Mouse (Mus musculus) limb, embryonic 11.5 days (tissue): ENCODE measurements around the gene Carnmt1. TPM values are rescaled to one million over a fixed set of nuclear protein-coding genes. Genes with fewer than 3 reads are reported as not detected.
A peak's percentile ranks its signal among the peaks of the same experiment; 100 is the strongest.
"Not testable (repeated sequence)": the region's sequence is repeated elsewhere in the genome, so short reads cannot be mapped to it uniquely, and the experiment has no call there.

Experiments used
- ATAC-seq: fragments of 200-750 bp; cut with Nextera tagmentation; 2 replicates; pipeline ENCODE4 v1.8.0; 2017; ENCODE audit warnings: low read depth; ENCODE audit not compliant: insufficient number of reproducible peaks, low FRiP score, low TSS enrichment
- DNase-seq: peaks from one replicate; pipeline ENCODE4 v3.0.0-alpha.2; 2015; ENCODE audit warnings: low spot score
- H3K27ac ChIP-seq: fragments of 300-500 bp; sonication (generic); replicated peaks from 2 replicates; pipeline ENCODE4 v1.5.1; 2014; ENCODE audit warnings: low read depth, mild to moderate bottlenecking, low read length
- H3K27me3 ChIP-seq: fragments of 300-500 bp; sonication (generic); 2 replicates; pipeline ENCODE4 v1.6.1; 2014; ENCODE audit warnings: mild to moderate bottlenecking, low read length, mixed read lengths; ENCODE audit not compliant: control insufficient read depth, insufficient read depth
- H3K36me3 ChIP-seq: fragments of 300-500 bp; sonication (generic); 2 replicates; pipeline ENCODE4 v1.6.1; 2014; ENCODE audit warnings: mild to moderate bottlenecking, low read length, moderate library complexity, mixed read lengths; ENCODE audit not compliant: control insufficient read depth, insufficient read depth
- H3K4me1 ChIP-seq: fragments of 300-500 bp; sonication (generic); 2 replicates; pipeline ENCODE4 v1.6.1; 2014; ENCODE audit warnings: low read length, mixed read lengths; ENCODE audit not compliant: control insufficient read depth, insufficient read depth
- H3K4me2 ChIP-seq: fragments of 300-500 bp; sonication (generic); 2 replicates; pipeline ENCODE4 v1.6.1; 2014; ENCODE audit warnings: low read depth, mild to moderate bottlenecking, moderate library complexity; ENCODE audit not compliant: severe bottlenecking
- H3K4me3 ChIP-seq: fragments of 300-500 bp; sonication (generic); 2 replicates; pipeline ENCODE4 v1.5.1; 2014; ENCODE audit warnings: low read depth, low read length
- H3K9ac ChIP-seq: fragments of 300-500 bp; sonication (generic); 2 replicates; pipeline ENCODE4 v1.6.1; 2014; ENCODE audit warnings: mild to moderate bottlenecking, low read length
- H3K9me3 ChIP-seq: fragments of 300-500 bp; sonication (generic); 2 replicates; pipeline ENCODE4 v1.6.1; 2016; ENCODE audit warnings: low read length; ENCODE audit not compliant: control insufficient read depth
- WGBS: fragments of 180-500 bp; shearing (Covaris S2); extraction: QIAGEN DNeasy Blood & Tissue Kit; methylation state at CpG from one replicate; pipeline ENCODE4 v1.1.7; 2014; 5-methylcytosine and 5-hydroxymethylcytosine counted together
- polyA plus RNA-seq: library from polyadenylated mRNA; unstranded; fragments of >200 nt; fragmentation: Nextera tagmentation; extraction: Ambion mirVana; gene quantifications from 2 replicates; pipeline ENCODE4 v1.2.1, GENCODE M21; 2014

The Carnmt1 gene
- polyA plus RNA-seq, 1 experiment from 2014 or later: 36.6 TPM

DNA sequence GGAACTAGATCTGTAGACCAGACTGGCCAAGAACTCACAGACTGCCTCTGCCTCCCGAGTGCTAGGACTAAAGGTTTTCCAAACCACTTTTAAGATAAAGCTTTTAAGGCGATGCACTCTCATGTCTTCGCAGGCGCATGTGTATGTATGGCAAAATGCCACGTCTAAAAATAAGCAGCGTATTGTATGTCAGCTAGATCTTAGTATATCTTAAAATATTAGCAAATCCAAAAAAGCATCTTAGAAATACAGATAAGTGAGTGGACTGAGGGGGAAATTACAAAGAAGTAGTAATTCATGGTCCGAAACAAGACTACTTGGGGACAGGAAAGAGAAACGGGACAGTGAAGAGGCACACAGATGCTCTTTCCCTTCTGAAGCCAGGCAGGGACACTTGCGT lies 41.0 kb downstream of the Carnmt1 start:
- 93% methylated on average over 9 of the region's 9 CpGs for WGBS

DNA sequence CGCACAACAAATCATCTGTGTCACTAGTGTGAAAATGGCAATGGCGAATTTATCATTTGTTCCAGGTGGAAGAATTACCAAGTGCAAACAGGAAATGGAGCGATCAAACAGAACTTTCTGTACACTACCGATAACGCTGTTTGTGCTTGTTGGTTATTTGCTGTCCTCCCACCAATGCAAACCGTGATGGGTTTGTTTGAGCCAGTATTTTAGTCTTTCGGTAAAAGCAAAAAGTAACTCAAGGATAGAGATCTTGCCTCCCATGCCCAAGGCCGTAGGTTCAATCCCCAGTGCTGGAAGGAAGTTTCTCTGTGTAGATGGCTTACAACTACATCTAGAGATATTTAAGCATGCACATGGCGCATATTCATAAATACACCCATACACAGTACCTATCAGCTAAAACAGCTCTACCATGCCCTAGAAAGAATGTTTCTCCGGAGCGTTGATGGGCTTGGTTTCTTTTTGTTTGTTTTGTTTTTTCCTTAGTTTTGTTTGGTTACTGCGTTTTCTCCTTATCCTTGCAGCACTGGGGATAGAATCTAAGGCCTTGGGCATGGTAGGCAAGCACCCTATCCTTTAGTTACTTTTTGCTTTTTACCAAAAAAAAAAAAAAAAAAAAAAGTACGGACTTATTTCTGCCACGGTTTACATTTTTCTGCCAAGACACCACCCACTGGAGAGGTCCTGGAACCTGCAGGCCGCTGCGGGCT lies 41.7 kb downstream of the Carnmt1 start:
- peak overlapping the region; percentile 49 for H3K4me2 ChIP-seq
- no peaks in the 10 kb centered on the region for H3K27me3 ChIP-seq
- peak overlapping the region; percentile 82; the same call in 1 of the 2 replicates for H3K27ac ChIP-seq
- WGBS: 62% methylated on average over 16 of the region's 16 CpGs
- H3K4me1 ChIP-seq: peaks cover 8% of the 10 kb centered on the region; the same call in 1 of the 2 replicates
- H3K36me3 ChIP-seq: no peaks in the 10 kb centered on the region
- ATAC-seq (no peak), DNase-seq (peak; percentile 24)
- H3K4me3 ChIP-seq: peak overlapping the region; percentile 84
- H3K9me3 ChIP-seq: no peaks in the 10 kb centered on the region
- peak overlapping the region; percentile 77 for H3K9ac ChIP-seq

More for the DNA sequence above, 41.0 kb downstream of the Carnmt1 start:
- Histone ChIP-seq H3K4me2 (no peak overlapping the region), H3K9me3 (no peaks in the 10 kb centered on the region), H3K36me3 (no peaks in the 10 kb centered on the region), H3K27me3 (no peaks in the 10 kb centered on the region), H3K27ac (no peak overlapping the region), H3K4me3 (no peak overlapping the region), H3K4me1 (peaks cover 8% of the 10 kb centered on the region; the same call in 1 of the 2 replicates), H3K9ac (no peak overlapping the region)
- no peak for ATAC-seq
- DNase-seq: no peak

DNA sequence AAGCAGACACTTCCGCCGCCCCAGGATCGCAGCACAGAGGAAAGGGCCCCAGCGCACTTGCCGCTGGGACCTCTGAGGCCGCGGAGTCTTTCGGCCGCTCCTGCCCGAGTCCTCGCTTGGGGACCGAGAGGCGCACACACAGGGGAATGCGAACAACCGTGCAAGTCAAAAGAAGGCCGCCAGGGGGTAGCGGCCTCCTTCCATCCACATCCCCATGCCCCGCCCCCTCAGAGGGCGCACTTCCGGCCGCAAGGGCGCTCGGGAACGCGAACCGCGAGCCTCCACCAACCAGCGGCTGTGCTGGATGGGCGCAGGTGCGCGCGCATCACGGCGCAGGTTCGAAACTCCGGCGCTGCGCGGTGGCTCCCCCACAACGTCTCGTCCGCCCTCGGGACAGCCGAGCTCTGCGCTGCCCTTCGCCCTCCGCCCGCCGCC lies 42.3 kb downstream of the Carnmt1 start, which contains the start of gene D030056L22Rik:
Gene D030056L22Rik, plus strand, starts transcription at position 328 of the 435 bp plus-strand sequence.
- H3K9me3 ChIP-seq: no peaks in the 10 kb centered on the region
- H3K4me1 ChIP-seq: peaks cover 8% of the 10 kb centered on the region; the same call in 1 of the 2 replicates
- H3K4me3 ChIP-seq: peak within 1 kb of the TSS; percentile 84
- DNase-seq: peak; percentile 99
- WGBS: under 1% methylated on average over 48 of the region's 49 CpGs
- no peaks in the 10 kb centered on the region for H3K36me3 ChIP-seq
- peak; percentile 98 for ATAC-seq
- H3K9ac ChIP-seq: peak within 1 kb of the TSS; percentile 90
- H3K27ac ChIP-seq: peak within 1 kb of the TSS; percentile 82
- H3K4me2 ChIP-seq: peak within 1 kb of the TSS; percentile 49
- no peaks in the 10 kb centered on the region for H3K27me3 ChIP-seq

DNA sequence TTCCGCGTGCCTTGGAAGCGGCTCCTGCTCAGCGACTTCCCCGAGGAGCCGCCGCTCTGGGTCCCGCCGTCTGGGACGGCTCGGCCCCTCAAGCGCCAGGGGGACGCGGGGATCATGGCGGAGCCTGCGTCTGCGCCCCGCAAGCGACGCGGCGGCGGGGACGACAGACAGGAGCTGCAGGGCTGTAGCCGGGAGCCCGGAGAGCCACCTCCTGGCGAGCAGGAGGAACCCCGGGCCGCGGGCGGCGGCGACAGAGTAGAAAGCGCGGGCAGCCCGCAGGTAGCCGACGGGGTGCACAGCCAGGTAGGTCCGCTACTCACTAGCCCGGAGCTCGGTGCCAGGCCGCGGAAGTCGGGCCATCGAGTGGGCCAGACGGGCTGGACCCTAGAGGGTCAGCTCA lies 42.8 kb downstream of the Carnmt1 start:
- WGBS: under 1% methylated on average over 34 of the region's 46 CpGs
- not testable (repeated sequence) for H3K27ac ChIP-seq, H3K27me3 ChIP-seq, H3K9me3 ChIP-seq, H3K36me3 ChIP-seq, H3K4me1 ChIP-seq
- peak; percentile 49; the same call in 1 of the 2 replicates for ATAC-seq
- Histone ChIP-seq H3K4me2 (peak overlapping the region; percentile 47), H3K4me3 (peak overlapping the region; percentile 84), H3K9ac (peak overlapping the region; percentile 90)
- peak; percentile 63 for DNase-seq

DNA sequence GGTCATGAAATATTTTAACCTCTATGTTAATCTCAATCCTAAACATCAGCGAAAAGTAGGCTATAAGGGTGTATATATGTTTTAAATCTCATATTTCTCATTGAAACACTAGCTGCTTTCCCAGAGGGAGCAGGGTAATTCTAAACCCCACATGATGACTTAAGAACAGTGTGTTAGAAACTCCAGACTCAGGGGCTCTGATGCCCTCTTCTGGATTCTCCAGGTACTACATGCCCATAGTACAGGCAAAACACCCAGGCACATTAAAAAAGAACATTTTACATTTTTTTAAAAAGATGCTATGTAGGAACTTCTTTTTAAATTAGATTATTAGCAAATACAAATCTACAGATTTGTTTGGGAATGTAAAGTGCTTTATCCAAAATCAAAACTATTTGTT lies 45.8 kb downstream of the Carnmt1 start:
- ATAC-seq: no peak

DNA sequence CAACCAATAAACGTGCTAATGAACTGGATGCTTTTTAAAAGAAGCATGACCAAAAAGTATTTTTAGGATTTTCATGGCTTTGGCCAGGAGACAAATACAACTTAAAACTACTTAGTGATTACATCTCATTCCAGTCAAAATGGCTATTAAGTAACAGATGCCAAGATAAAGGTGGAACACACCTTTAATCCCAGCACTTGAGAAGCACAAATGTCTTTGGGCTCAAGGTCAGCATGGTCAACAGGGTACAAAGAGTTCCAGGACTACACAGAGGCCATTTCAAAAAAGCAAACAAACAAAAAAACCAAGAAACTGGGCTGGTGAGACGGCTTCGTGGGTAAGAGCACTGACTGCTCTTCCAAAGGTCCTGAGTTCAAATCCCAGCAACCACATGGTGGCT lies 49.8 kb downstream of the Carnmt1 start:
- Histone ChIP-seq H3K9ac (no peak overlapping the region), H3K36me3 (no peaks in the 10 kb centered on the region), H3K27me3 (no peaks in the 10 kb centered on the region), H3K27ac (no peak overlapping the region), H3K4me2 (no peak overlapping the region), H3K9me3 (no peaks in the 10 kb centered on the region), H3K4me1 (0 out of 2 replicates have a peak, but pooled peaks cover 2% of the 10 kb centered on the region), H3K4me3 (no peak overlapping the region)
- no peak for ATAC-seq
- 92% methylated on average over 3 of the region's 3 CpGs for WGBS
- no peak for DNase-seq

More for the DNA sequence above, 45.8 kb downstream of the Carnmt1 start:
- WGBS: 53% methylated on average over 1 of the region's 1 CpGs
- H3K4me1 ChIP-seq: peaks cover 8% of the 10 kb centered on the region; the same call in 1 of the 2 replicates
- H3K36me3 ChIP-seq: no peaks in the 10 kb centered on the region
- no peak overlapping the region for H3K4me3 ChIP-seq
- H3K9me3 ChIP-seq: no peaks in the 10 kb centered on the region
- no peak overlapping the region for H3K27ac ChIP-seq
- no peak overlapping the region for H3K9ac ChIP-seq
- DNase-seq: peak; percentile 81
- H3K27me3 ChIP-seq: no peaks in the 10 kb centered on the region
- H3K4me2 ChIP-seq: no peak overlapping the region

DNA sequence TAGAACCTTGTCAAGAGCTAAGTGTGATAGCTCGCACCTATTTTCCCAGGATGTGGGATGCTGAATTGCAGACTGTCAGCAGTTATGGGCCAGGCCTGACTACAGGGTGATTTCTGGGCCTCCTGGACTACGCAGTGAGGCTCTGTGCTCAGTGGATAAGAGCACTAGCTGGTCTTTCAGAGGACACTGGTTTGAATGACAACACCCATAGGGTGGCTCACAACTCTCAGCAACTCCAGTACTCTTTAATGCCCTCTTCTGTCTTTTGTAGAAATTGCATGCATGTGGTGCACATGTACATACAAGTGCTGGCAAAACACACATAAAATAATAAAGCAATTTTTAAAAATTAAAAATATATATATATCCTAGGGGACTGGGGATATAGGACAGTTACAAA lies 54.6 kb downstream of the Carnmt1 start:
- H3K4me1 ChIP-seq: no peaks in the 10 kb centered on the region
- H3K9ac ChIP-seq: no peak overlapping the region
- 86% methylated on average over 2 of the region's 2 CpGs for WGBS
- H3K4me2 ChIP-seq: no peak overlapping the region
- H3K36me3 ChIP-seq: no peaks in the 10 kb centered on the region
- no peaks in the 10 kb centered on the region for H3K27me3 ChIP-seq
- DNase-seq (no peak), ATAC-seq (no peak)
- no peaks in the 10 kb centered on the region for H3K9me3 ChIP-seq
- no peak overlapping the region for H3K27ac ChIP-seq
- H3K4me3 ChIP-seq: no peak overlapping the region

DNA sequence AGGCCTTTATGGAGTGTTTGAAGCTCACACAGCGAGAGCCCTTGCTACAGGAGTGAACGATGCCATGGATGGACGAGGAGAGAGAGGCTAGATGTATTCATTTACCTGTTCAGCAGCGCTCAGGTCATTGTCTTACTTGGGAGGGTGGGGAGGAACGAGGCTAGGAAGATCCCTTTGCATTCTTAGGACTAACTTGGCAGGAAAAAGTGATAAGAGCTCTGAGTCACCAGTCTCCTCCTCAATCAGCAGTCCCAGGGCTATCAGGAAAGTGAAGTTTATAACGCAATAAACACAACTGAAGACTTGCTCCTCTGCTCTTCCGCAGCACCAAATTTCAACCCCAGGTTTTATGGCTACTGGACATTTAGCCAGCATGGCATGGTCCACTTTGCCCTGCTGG lies 59.7 kb downstream of the Carnmt1 start:
- Histone ChIP-seq H3K4me3 (no peak overlapping the region), H3K36me3 (no peaks in the 10 kb centered on the region), H3K9ac (no peak overlapping the region), H3K9me3 (no peaks in the 10 kb centered on the region), H3K4me2 (no peak overlapping the region), H3K4me1 (no peaks in the 10 kb centered on the region), H3K27me3 (no peaks in the 10 kb centered on the region), H3K27ac (no peak overlapping the region)
- 72% methylated on average over 7 of the region's 7 CpGs for WGBS
- ATAC-seq (no peak), DNase-seq (no peak)
